Mouse (Mus musculus): ENCODE data around the gene Tmbim7. TPM values are rescaled to one million over a fixed set of nuclear protein-coding genes. Genes with fewer than 3 reads are reported as not detected.

Gene Tmbim7
- not detected in 2 replicates for polyA plus RNA-seq (2015; fragmentation: Nextera tagmentation; extraction: Ambion mirVana)

GRCm38 (mm10) chr5:3650881-3651280, at the start of gene Tmbim7:
Gene Tmbim7, plus strand, starts transcription at chr5:3651181.

DNA sequence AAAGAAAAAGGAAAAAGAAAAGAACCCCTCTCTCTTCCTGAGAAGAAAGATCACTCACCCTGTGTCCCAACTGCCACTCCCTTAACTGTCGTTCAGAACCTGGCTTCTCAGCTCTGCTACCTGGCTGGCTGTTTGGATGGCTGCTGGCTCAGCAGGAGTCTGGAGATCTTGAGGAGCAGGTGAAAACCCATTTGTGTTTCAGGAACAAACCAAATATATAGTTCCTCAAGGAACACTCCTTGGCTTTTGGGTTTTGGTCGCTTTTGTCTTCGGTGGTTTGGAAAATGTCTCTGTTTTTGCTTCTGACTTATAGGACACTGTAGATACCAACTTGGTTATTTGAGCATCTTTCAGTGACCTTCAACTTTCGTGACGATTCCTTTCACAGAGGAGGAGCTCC, 6.1 kb downstream of the Tmbim7 start, which contains the start of gene Gatad1:
TSS of gene Gatad1 (minus strand) at position 101 of the 400 bp plus-strand sequence.

Other genes starting within 250 kb of the Tmbim7 start
- gene Fam133b, start 107.3 kb upstream of the Tmbim7 start, polyA plus RNA-seq (2015; fragmentation: Nextera tagmentation; extraction: Ambion mirVana): 25.5 and 27.4 TPM in 2 replicates
- 1.6 TPM in 2 replicates for gene 1700109H08Rik, start 79.6 kb upstream of the Tmbim7 start, polyA plus RNA-seq (2015; fragmentation: Nextera tagmentation; extraction: Ambion mirVana)
- gene Pex1, start 55.1 kb upstream of the Tmbim7 start, polyA plus RNA-seq (2015; fragmentation: Nextera tagmentation; extraction: Ambion mirVana): 8.7 and 9.0 TPM in 2 replicates
- gene Rbm48, start 54.6 kb upstream of the Tmbim7 start, polyA plus RNA-seq (2015; fragmentation: Nextera tagmentation; extraction: Ambion mirVana): 9.5 and 9.9 TPM in 2 replicates
- 32.5 and 35.5 TPM in 2 replicates for gene Gatad1, start 6.0 kb downstream of the Tmbim7 start, polyA plus RNA-seq (2015; fragmentation: Nextera tagmentation; extraction: Ambion mirVana)
- gene Ankib1, start 151.7 kb downstream of the Tmbim7 start, polyA plus RNA-seq (2015; fragmentation: Nextera tagmentation; extraction: Ambion mirVana): 5.6 and 6.7 TPM in 2 replicates
- gene Krit1, start 152.0 kb downstream of the Tmbim7 start, polyA plus RNA-seq (2015; fragmentation: Nextera tagmentation; extraction: Ambion mirVana): 29.3 and 31.4 TPM in 2 replicates
- 0.05 and 0.07 TPM in 2 replicates for gene Lrrd1, start 194.0 kb downstream of the Tmbim7 start, polyA plus RNA-seq (2015; fragmentation: Nextera tagmentation; extraction: Ambion mirVana)
- gene Mterf1a, start 242.8 kb downstream of the Tmbim7 start, polyA plus RNA-seq (2015; fragmentation: Nextera tagmentation; extraction: Ambion mirVana): 6.8 and 7.5 TPM in 2 replicates

All from spleen, postnatal 0 days (tissue).